Mouse (Mus musculus): Measurements from ENCODE around the gene Txnrd2.

DNA sequence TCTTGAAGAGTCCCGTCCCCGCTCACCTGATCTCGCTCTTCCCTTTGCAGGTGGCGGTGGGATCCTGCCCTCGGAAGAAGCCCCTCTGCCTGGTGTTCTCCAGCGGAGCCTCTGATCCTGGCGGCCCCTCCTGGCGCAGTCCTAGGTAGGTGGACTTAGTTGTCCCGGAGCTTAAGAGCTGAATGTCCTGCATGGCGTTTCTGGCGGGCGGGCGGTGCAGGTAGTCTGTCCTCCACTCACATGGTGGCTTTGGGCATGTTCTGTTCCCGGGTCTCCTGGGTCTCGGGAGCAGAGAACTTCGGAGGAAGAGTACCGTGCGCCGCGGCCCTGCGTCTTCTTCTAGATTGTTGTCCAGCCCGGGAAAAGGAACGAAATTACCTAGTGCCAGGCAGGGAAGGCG lies 72.8 kb downstream of the Txnrd2 start:
- no peak for TF ChIP-seq CTCF (IDR thresholded peaks at IDR 0.05; ENCODE audit: low read depth)
- TF ChIP-seq EP300 (IDR thresholded peaks at IDR 0.05; ENCODE audit: low read depth) = no peak
